In the genomic region with DNA sequence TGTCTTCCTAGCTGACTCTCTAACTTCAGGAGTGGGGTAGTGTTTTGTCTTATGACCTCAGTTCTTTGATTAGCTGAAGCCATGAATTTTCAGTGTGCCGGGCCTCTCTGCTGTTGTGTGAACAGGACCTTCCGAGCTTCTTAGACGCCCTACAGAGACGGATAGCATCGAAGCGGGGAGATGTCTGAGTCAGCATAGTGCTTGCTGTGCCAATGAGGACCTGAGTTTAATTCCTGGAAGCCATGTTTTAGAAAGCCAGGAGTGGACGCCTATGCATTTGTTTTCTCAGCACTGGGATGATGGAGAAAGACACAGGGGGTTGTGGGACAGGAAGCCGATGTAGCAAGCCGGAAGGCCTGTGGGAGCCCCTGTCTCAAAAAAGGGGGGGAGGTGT, we compare ENCODE assay signal across 8 mouse cellular contexts.
A peak's percentile ranks its signal among the peaks of the same experiment; 100 is the strongest.
DNase-seq lines count a peak whose midpoint lies in the region; ATAC-seq lines count a peak whose summit lies in the region.

No protein-coding gene starts in this region.

- peak overlapping the region; percentile 72 for H3K27ac ChIP-seq in heart, embryonic 10.5 days
- H3K27ac ChIP-seq in neural tube, embryonic 12.5 days: no peak overlapping the region
- peak overlapping the region; percentile 74; the same call in 1 of the 2 replicates for H3K27ac ChIP-seq in limb, embryonic 13.5 days

- peaks cover 10% of the 10 kb centered on the region for H3K4me1 ChIP-seq in heart, embryonic 10.5 days
- peaks cover 18% of the 10 kb centered on the region for H3K4me1 ChIP-seq in neural tube, embryonic 12.5 days
- H3K4me1 ChIP-seq in limb, embryonic 13.5 days: peaks cover 43% of the 10 kb centered on the region

- no peak for DNase-seq in heart, embryonic 10.5 days (ENCODE audit: low spot score)
- no peak for DNase-seq in heart, postnatal 4 days
- no peak for DNase-seq in neural tube, embryonic 10.5 days (ENCODE audit: extremely low spot score, low spot score)
- no peak for DNase-seq in spleen, postnatal 4 days (ENCODE audit: low spot score in 2 of 2)
- DNase-seq in right cerebral cortex, postnatal 14 days: no peak

- no peaks in the 10 kb centered on the region for H3K36me3 ChIP-seq in heart, embryonic 10.5 days
- no peaks in the 10 kb centered on the region for H3K36me3 ChIP-seq in neural tube, embryonic 12.5 days
- H3K36me3 ChIP-seq in limb, embryonic 13.5 days: no peaks in the 10 kb centered on the region

- H3K9ac ChIP-seq in neural tube, embryonic 12.5 days: no peak overlapping the region
- no peak overlapping the region for H3K9ac ChIP-seq in limb, embryonic 13.5 days

- peak; percentile 27; the same call in 1 of the 2 replicates for ATAC-seq in neural tube, embryonic 12.5 days (ENCODE audit: low FRiP score, low read depth)
- no peak for ATAC-seq in limb, embryonic 13.5 days (ENCODE audit: low FRiP score, low read depth)
- no peak for ATAC-seq in cerebellum, adult (ENCODE audit: insufficient number of reproducible peaks, low FRiP score, low TSS enrichment)

- 73% methylated on average over 9 of the region's 9 CpGs for WGBS in heart, embryonic 10.5 days
- 48% methylated on average over 9 of the region's 9 CpGs for WGBS in neural tube, embryonic 12.5 days
- 67% methylated on average over 9 of the region's 9 CpGs for WGBS in limb, embryonic 13.5 days

- H3K4me2 ChIP-seq in neural tube, embryonic 12.5 days (replicated peaks): no peak overlapping the region
- H3K4me2 ChIP-seq in limb, embryonic 13.5 days (replicated peaks): no peak overlapping the region

- no peak overlapping the region for H3K4me3 ChIP-seq in heart, embryonic 10.5 days
- no peak overlapping the region for H3K4me3 ChIP-seq in neural tube, embryonic 12.5 days
- no peak overlapping the region for H3K4me3 ChIP-seq in limb, embryonic 13.5 days

- H3K9me3 ChIP-seq in heart, embryonic 10.5 days: no peaks in the 10 kb centered on the region
- H3K9me3 ChIP-seq in neural tube, embryonic 12.5 days: no peaks in the 10 kb centered on the region
- no peaks in the 10 kb centered on the region for H3K9me3 ChIP-seq in limb, embryonic 13.5 days

- H3K27me3 ChIP-seq in heart, embryonic 10.5 days (ENCODE audit: insufficient read depth, poor library complexity, severe bottlenecking): no peaks in the 10 kb centered on the region
- H3K27me3 ChIP-seq in neural tube, embryonic 12.5 days (replicated peaks): no peaks in the 10 kb centered on the region
- H3K27me3 ChIP-seq in limb, embryonic 13.5 days: no peaks in the 10 kb centered on the region
